Mouse (Mus musculus): ENCODE results near the gene 1600002K03Rik. TPM values are rescaled to one million over a fixed set of nuclear protein-coding genes. Genes with fewer than 3 reads are reported as not detected.
"Not testable (repeated sequence)": the region's sequence is repeated elsewhere in the genome, so short reads cannot be mapped to it uniquely, and the experiment has no call there.

The 1600002K03Rik gene
- total RNA-seq, 2 experiments from 2014 or later, result 22.9 to 27.8 TPM

DNA sequence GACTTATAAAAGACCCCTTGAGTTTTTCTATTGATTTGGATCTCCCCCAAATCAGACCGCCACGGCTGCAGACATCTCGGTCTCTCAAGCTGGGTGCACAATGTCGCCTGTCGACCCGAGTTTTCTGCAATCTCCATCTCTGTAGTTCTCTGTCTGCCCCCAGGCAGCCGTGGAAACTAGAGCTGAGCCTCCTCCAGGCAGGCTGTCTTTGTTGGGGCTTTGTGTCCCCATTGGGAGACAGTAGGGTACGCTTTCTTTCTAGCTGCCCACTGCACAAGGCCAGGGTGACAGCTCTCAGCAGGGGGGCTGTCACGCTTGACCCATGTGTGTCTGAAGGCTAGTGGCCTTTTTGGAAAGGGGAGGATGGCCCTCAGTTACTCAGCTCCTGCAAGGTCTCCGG lies 34.9 kb downstream of the 1600002K03Rik start:
- ATAC-seq (replicated peaks; ENCODE audit: low FRiP score, low TSS enrichment, poor library complexity, severe bottlenecking), result no peak

GRCm38 (mm10) chr10:80208248-80208647 lies 35.5 kb downstream of the 1600002K03Rik start:
- no peak for ATAC-seq (replicated peaks; ENCODE audit: low FRiP score, low TSS enrichment, poor library complexity, severe bottlenecking)

GRCm38 (mm10) chr10:80208841-80209371 lies 36.2 kb downstream of the 1600002K03Rik start:
- no peak for ATAC-seq (replicated peaks; ENCODE audit: low FRiP score, low TSS enrichment, poor library complexity, severe bottlenecking)

DNA sequence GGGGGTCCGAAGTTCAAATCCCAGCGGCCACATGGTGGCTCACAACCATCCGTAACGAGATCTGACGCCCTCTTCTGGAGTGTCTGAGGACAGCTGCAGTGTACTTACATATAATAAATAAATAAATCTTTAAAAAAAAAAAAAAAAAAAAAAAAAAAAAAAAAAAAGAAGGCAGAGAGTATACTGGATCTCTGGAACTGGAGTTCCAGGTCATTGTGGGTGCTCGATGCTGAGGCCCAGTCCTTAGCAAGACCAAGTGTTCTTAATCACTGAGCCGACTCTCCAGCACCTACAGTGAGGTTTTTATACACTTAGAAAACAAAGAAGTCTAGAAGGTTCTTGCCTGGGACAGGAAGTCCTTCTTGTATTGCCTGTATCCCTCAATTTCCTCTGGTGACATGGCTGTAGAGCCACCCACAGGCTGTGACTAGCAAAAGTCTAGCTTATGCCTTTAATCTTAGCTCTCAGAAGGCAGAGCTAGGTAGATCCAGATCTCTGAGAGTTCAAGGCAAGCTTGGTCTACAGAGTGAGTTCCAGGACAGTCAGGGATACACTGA lies 38.9 kb downstream of the 1600002K03Rik start:
- not testable (repeated sequence) for ATAC-seq (replicated peaks; ENCODE audit: low FRiP score, low TSS enrichment, poor library complexity, severe bottlenecking)

- ATAC-seq (replicated peaks; ENCODE audit: low FRiP score, low TSS enrichment, poor library complexity, severe bottlenecking), result no peak
Measured at GRCm38 (mm10) chr10:80215048-80215772, 42.5 kb downstream of the 1600002K03Rik start.

DNA sequence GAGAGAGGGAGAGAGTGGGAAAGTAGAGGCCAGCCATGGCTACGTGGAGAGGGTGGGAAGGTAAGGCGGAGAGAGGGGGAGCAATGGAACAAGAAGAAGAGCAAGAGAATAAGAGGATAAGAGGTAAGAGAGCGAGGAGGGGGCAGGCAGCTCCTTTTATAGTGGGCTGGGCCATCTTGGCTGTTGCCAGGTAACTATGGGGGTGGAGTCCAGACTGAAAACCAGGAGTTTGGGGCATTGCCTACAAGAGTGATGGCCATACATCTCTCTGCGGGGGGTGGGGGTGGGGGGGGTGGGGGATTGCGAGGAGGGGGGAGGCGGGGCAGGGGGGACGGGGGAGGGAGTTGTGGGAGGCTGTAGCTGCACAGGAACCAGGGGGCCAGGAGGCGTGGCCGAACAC lies 47.9 kb downstream of the 1600002K03Rik start:
- no peak for ATAC-seq (replicated peaks; ENCODE audit: low FRiP score, low TSS enrichment, poor library complexity, severe bottlenecking)

- ATAC-seq (replicated peaks; ENCODE audit: low FRiP score, low TSS enrichment, poor library complexity, severe bottlenecking), result not testable (repeated sequence)
Measured at GRCm38 (mm10) chr10:80223137-80223536, 50.4 kb downstream of the 1600002K03Rik start.

Other genes starting within 250 kb of the 1600002K03Rik start
- gene Arid3a, start 245.9 kb upstream of the 1600002K03Rik start, total RNA-seq (2014; fragmentation: Nextera tagmentation), result 4.4 and 5.9 TPM in 2 replicates
- gene Arid3a, start 245.9 kb upstream of the 1600002K03Rik start, total RNA-seq (2017), result 5.4 and 6.0 TPM in 2 replicates
- gene Wdr18, start 212.8 kb upstream of the 1600002K03Rik start, total RNA-seq (2014; fragmentation: Nextera tagmentation), result 82.9 and 86.4 TPM in 2 replicates
- 23.4 and 24.8 TPM in 2 replicates for gene Wdr18, start 212.8 kb upstream of the 1600002K03Rik start, total RNA-seq (2017)
- gene Grin3b, start 202.2 kb upstream of the 1600002K03Rik start, total RNA-seq (2014; fragmentation: Nextera tagmentation), result not detected in 2 replicates
- gene Grin3b, start 202.2 kb upstream of the 1600002K03Rik start, total RNA-seq (2017), result not detected in 2 replicates
- gene Tmem259, start 188.6 kb upstream of the 1600002K03Rik start, total RNA-seq (2014; fragmentation: Nextera tagmentation), result 75.5 and 83.0 TPM in 2 replicates
- gene Tmem259, start 188.6 kb upstream of the 1600002K03Rik start, total RNA-seq (2017), result 47.3 and 63.9 TPM in 2 replicates
- gene Cnn2, start 184.4 kb upstream of the 1600002K03Rik start, total RNA-seq (2014; fragmentation: Nextera tagmentation), result 18.0 and 24.6 TPM in 2 replicates
- gene Cnn2, start 184.4 kb upstream of the 1600002K03Rik start, total RNA-seq (2017), result 13.8 and 25.6 TPM in 2 replicates
- gene Abca7, start 176.4 kb upstream of the 1600002K03Rik start, total RNA-seq (2014; fragmentation: Nextera tagmentation), result 27.0 and 32.9 TPM in 2 replicates
- 11.0 and 12.1 TPM in 2 replicates for gene Abca7, start 176.4 kb upstream of the 1600002K03Rik start, total RNA-seq (2017)
- 76.2 and 103 TPM in 2 replicates for gene Arhgap45, start 156.3 kb upstream of the 1600002K03Rik start, total RNA-seq (2014; fragmentation: Nextera tagmentation)
- gene Arhgap45, start 156.3 kb upstream of the 1600002K03Rik start, total RNA-seq (2017), result 52.8 and 64.4 TPM in 2 replicates
- 145 and 157 TPM in 2 replicates for gene Polr2e, start 133.1 kb upstream of the 1600002K03Rik start, total RNA-seq (2014; fragmentation: Nextera tagmentation)
- 142 and 150 TPM in 2 replicates for gene Polr2e, start 133.1 kb upstream of the 1600002K03Rik start, total RNA-seq (2017)
- gene Gpx4, start 125.8 kb upstream of the 1600002K03Rik start, total RNA-seq (2014; fragmentation: Nextera tagmentation), result 566 and 603 TPM in 2 replicates
- gene Gpx4, start 125.8 kb upstream of the 1600002K03Rik start, total RNA-seq (2017), result 483 and 498 TPM in 2 replicates
- 34.4 and 39.7 TPM in 2 replicates for gene Sbno2, start 67.4 kb upstream of the 1600002K03Rik start, total RNA-seq (2014; fragmentation: Nextera tagmentation)
- gene Sbno2, start 67.4 kb upstream of the 1600002K03Rik start, total RNA-seq (2017), result 12.1 and 12.9 TPM in 2 replicates
- gene Stk11, start 57.1 kb upstream of the 1600002K03Rik start, total RNA-seq (2014; fragmentation: Nextera tagmentation), result 152 and 213 TPM in 2 replicates
- 116 and 174 TPM in 2 replicates for gene Stk11, start 57.1 kb upstream of the 1600002K03Rik start, total RNA-seq (2017)
- gene Atp5d, start 34.3 kb upstream of the 1600002K03Rik start, total RNA-seq (2014; fragmentation: Nextera tagmentation), result 282 and 325 TPM in 2 replicates
- 29.3 and 49.3 TPM in 2 replicates for gene Atp5d, start 34.3 kb upstream of the 1600002K03Rik start, total RNA-seq (2017)
- gene Cbarp, start 32.1 kb upstream of the 1600002K03Rik start, total RNA-seq (2014; fragmentation: Nextera tagmentation), result 5.2 and 10.5 TPM in 2 replicates
- 3.7 TPM in 1 of 2 replicates, not detected in the other for gene Cbarp, start 32.1 kb upstream of the 1600002K03Rik start, total RNA-seq (2017)
- 30.9 and 34.0 TPM in 2 replicates for gene Midn, start 24.7 kb upstream of the 1600002K03Rik start, total RNA-seq (2014; fragmentation: Nextera tagmentation)
- gene Midn, start 24.7 kb upstream of the 1600002K03Rik start, total RNA-seq (2017), result 9.4 and 10.5 TPM in 2 replicates
- gene Cirbp, start 7.0 kb upstream of the 1600002K03Rik start, total RNA-seq (2014; fragmentation: Nextera tagmentation), result 31.5 and 44.0 TPM in 2 replicates
- gene Cirbp, start 7.0 kb upstream of the 1600002K03Rik start, total RNA-seq (2017), result 30.8 and 73.1 TPM in 2 replicates
- 0.40 TPM in 1 of 2 replicates, not detected in the other for gene Efna2, start 6.5 kb downstream of the 1600002K03Rik start, total RNA-seq (2014; fragmentation: Nextera tagmentation)
- gene Efna2, start 6.5 kb downstream of the 1600002K03Rik start, total RNA-seq (2017), result 0.80 TPM in 1 of 2 replicates, not detected in the other
- gene Mum1, start 53.5 kb downstream of the 1600002K03Rik start, total RNA-seq (2014; fragmentation: Nextera tagmentation), result 60.8 and 124 TPM in 2 replicates
- 44.2 and 49.0 TPM in 2 replicates for gene Mum1, start 53.5 kb downstream of the 1600002K03Rik start, total RNA-seq (2017)
- 196 and 302 TPM in 2 replicates for gene Ndufs7, start 76.2 kb downstream of the 1600002K03Rik start, total RNA-seq (2014; fragmentation: Nextera tagmentation)
- 103 and 168 TPM in 2 replicates for gene Ndufs7, start 76.2 kb downstream of the 1600002K03Rik start, total RNA-seq (2017)
- 1.2 and 1.7 TPM in 2 replicates for gene Gamt, start 88.1 kb downstream of the 1600002K03Rik start, total RNA-seq (2014; fragmentation: Nextera tagmentation)
- 2.1 and 3.0 TPM in 2 replicates for gene Gamt, start 88.1 kb downstream of the 1600002K03Rik start, total RNA-seq (2017)
- 152 and 163 TPM in 2 replicates for gene Dazap1, start 88.5 kb downstream of the 1600002K03Rik start, total RNA-seq (2014; fragmentation: Nextera tagmentation)
- 269 and 335 TPM in 2 replicates for gene Dazap1, start 88.5 kb downstream of the 1600002K03Rik start, total RNA-seq (2017)
- gene Rps15, start 119.5 kb downstream of the 1600002K03Rik start, total RNA-seq (2014; fragmentation: Nextera tagmentation), result 4,307 and 4,493 TPM in 2 replicates
- 2,815 and 2,969 TPM in 2 replicates for gene Rps15, start 119.5 kb downstream of the 1600002K03Rik start, total RNA-seq (2017)
- gene Apc2, start 123.0 kb downstream of the 1600002K03Rik start, total RNA-seq (2014; fragmentation: Nextera tagmentation), result 0.07 TPM in 1 of 2 replicates, not detected in the other
- not detected in 2 replicates for gene Apc2, start 123.0 kb downstream of the 1600002K03Rik start, total RNA-seq (2017)
- gene 2310011J03Rik, start 147.6 kb downstream of the 1600002K03Rik start, total RNA-seq (2014; fragmentation: Nextera tagmentation), result 34.1 and 50.4 TPM in 2 replicates
- gene 2310011J03Rik, start 147.6 kb downstream of the 1600002K03Rik start, total RNA-seq (2017), result 16.6 and 21.3 TPM in 2 replicates
- gene Pcsk4, start 156.6 kb downstream of the 1600002K03Rik start, total RNA-seq (2014; fragmentation: Nextera tagmentation), result 16.1 and 23.0 TPM in 2 replicates
- 1.6 and 2.6 TPM in 2 replicates for gene Pcsk4, start 156.6 kb downstream of the 1600002K03Rik start, total RNA-seq (2017)
- 23.1 and 23.7 TPM in 2 replicates for gene Reep6, start 157.0 kb downstream of the 1600002K03Rik start, total RNA-seq (2014; fragmentation: Nextera tagmentation)
- 2.7 and 6.8 TPM in 2 replicates for gene Reep6, start 157.0 kb downstream of the 1600002K03Rik start, total RNA-seq (2017)
- gene Adamtsl5, start 175.5 kb downstream of the 1600002K03Rik start, total RNA-seq (2014; fragmentation: Nextera tagmentation), result 1.5 and 3.3 TPM in 2 replicates
- 0.30 and 2.3 TPM in 2 replicates for gene Adamtsl5, start 175.5 kb downstream of the 1600002K03Rik start, total RNA-seq (2017)
- 0.79 TPM in 1 of 2 replicates, not detected in the other for gene Plk5, start 183.5 kb downstream of the 1600002K03Rik start, total RNA-seq (2014; fragmentation: Nextera tagmentation)
- not detected in 2 replicates for gene Plk5, start 183.5 kb downstream of the 1600002K03Rik start, total RNA-seq (2017)
- 8.0 and 9.1 TPM in 2 replicates for gene Mex3d, start 214.7 kb downstream of the 1600002K03Rik start, total RNA-seq (2014; fragmentation: Nextera tagmentation)
- 13.0 and 14.7 TPM in 2 replicates for gene Mex3d, start 214.7 kb downstream of the 1600002K03Rik start, total RNA-seq (2017)
- gene Mbd3, start 226.6 kb downstream of the 1600002K03Rik start, total RNA-seq (2014; fragmentation: Nextera tagmentation), result 105 and 113 TPM in 2 replicates
- 80.0 and 93.8 TPM in 2 replicates for gene Mbd3, start 226.6 kb downstream of the 1600002K03Rik start, total RNA-seq (2017)
- gene Uqcr11, start 233.9 kb downstream of the 1600002K03Rik start, total RNA-seq (2014; fragmentation: Nextera tagmentation), result 485 and 702 TPM in 2 replicates
- gene Uqcr11, start 233.9 kb downstream of the 1600002K03Rik start, total RNA-seq (2017), result 241 and 254 TPM in 2 replicates